Mouse (Mus musculus) hindbrain, embryonic 14.5 days (tissue): ENCODE measurements at regions not wholly inside any gene's neighbourhood (a gene's known extent, or its start where the extent isn't known, plus 50 kb on each side); places are given as distances from the start of the nearest gene placed in this dataset.
"Not testable (repeated sequence)": the region's sequence is repeated elsewhere in the genome, so short reads cannot be mapped to it uniquely, and the experiment has no call there.

Experiments used
- ATAC-seq: fragments of 200-750 bp; cut with Nextera tagmentation; 2 replicates; pipeline ENCODE4 v1.8.0; 2017; ENCODE audit warnings: moderate number of reproducible peaks, mild to moderate bottlenecking, moderate TSS enrichment, moderate library complexity; ENCODE audit not compliant: low FRiP score
- DNase-seq: peaks from one replicate; pipeline ENCODE4 v3.0.0-alpha.2; 2015; ENCODE audit warnings: low spot score
- H3K27ac ChIP-seq: fragments of 300-500 bp; sonication (generic); 2 replicates; pipeline ENCODE4 v1.5.1; 2014; ENCODE audit warnings: mild to moderate bottlenecking, moderate library complexity
- H3K27me3 ChIP-seq: fragments of 300-500 bp; sonication (generic); 2 replicates; pipeline ENCODE4 v1.6.1; 2014; ENCODE audit warnings: mild to moderate bottlenecking, low read length, mixed read lengths; ENCODE audit not compliant: control insufficient read depth, insufficient read depth
- H3K36me3 ChIP-seq: fragments of 300-500 bp; sonication (generic); replicated peaks from 2 replicates; pipeline ENCODE4 v1.6.1; 2014; ENCODE audit not compliant: control insufficient read depth, insufficient read depth
- H3K4me1 ChIP-seq: fragments of 300-500 bp; sonication (generic); replicated peaks from 2 replicates; pipeline ENCODE4 v1.6.1; 2014; ENCODE audit warnings: antibody characterized with exemption, low read length, mixed read lengths; ENCODE audit not compliant: control insufficient read depth, insufficient read depth
- H3K4me2 ChIP-seq: fragments of 300-500 bp; sonication (generic); replicated peaks from 2 replicates; pipeline ENCODE4 v1.6.1; 2014; ENCODE audit warnings: mild to moderate bottlenecking, moderate library complexity
- H3K4me3 ChIP-seq: fragments of 300-500 bp; sonication (generic); replicated peaks from 2 replicates; pipeline ENCODE4 v1.5.1; 2014; ENCODE audit warnings: mild to moderate bottlenecking, low read length
- H3K9ac ChIP-seq: fragments of 300-500 bp; sonication (generic); 2 replicates; pipeline ENCODE4 v1.6.1; 2014
- H3K9me3 ChIP-seq: fragments of 300-500 bp; sonication (generic); 2 replicates; pipeline ENCODE4 v1.6.1; 2016; ENCODE audit warnings: low read length; ENCODE audit not compliant: control insufficient read depth
- WGBS: fragments of 180-500 bp; shearing (Covaris S2); extraction: QIAGEN DNeasy Blood & Tissue Kit; methylation state at CpG from one replicate; pipeline ENCODE4 v1.1.7; 2014; 5-methylcytosine and 5-hydroxymethylcytosine counted together

DNA sequence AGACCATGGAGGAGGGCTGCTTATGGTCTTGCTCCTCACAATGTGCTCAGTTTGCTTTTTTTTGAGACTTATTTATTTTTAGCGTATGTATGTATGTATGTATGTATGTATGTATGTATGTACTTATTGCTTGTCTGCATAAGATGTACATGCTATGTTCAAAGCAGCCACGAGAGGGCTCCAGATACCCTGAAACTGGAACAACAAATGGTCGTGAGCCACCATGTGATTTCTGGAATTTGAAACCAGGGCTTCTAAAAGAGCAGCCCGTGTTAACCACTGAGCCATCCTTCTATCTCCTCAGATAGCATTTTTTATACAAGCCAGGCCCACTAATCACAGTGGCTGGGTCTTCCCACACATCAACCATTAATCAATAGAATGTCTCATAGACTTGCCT is 611.2 kb downstream of the 5730507C01Rik start:
- 74% methylated on average over 4 of the region's 4 CpGs for WGBS
- ATAC-seq: no peak
- Histone ChIP-seq H3K27ac (no peak overlapping the region), H3K4me3 (no peak overlapping the region), H3K36me3 (no peaks in the 10 kb centered on the region), H3K4me1 (no peaks in the 10 kb centered on the region), H3K9ac (no peak overlapping the region), H3K27me3 (no peaks in the 10 kb centered on the region), H3K4me2 (no peak overlapping the region), H3K9me3 (peaks cover 6% of the 10 kb centered on the region; the same call in 1 of the 2 replicates)
- DNase-seq: no peak

DNA sequence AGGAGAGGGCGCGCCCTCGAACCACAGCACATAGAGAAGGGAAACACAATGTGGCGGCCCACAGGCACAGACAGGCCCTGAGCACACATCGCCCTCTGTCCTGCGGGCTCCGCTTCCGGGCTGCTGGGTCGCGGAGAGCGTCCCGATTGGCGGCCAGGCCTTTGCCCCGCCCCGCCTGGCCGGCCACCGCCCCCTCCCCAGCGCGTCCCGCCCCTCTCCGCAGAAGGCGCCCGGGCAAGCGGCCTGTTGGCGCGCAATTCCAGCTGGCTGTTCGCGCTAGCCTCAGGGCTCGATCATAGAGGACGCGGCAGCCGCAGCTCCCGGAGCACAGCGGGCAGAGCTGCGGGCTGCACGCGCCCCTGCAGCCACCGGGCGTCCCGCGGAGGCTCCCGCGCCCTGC is 661.3 kb downstream of the 5730507C01Rik start:
- no peaks in the 10 kb centered on the region for H3K36me3 ChIP-seq
- H3K4me3 ChIP-seq: no peak overlapping the region
- 18% methylated on average over 35 of the region's 43 CpGs for WGBS
- no peaks in the 10 kb centered on the region for H3K27me3 ChIP-seq
- no peak overlapping the region for H3K9ac ChIP-seq
- H3K4me2 ChIP-seq: no peak overlapping the region
- no peak for DNase-seq
- no peaks in the 10 kb centered on the region for H3K4me1 ChIP-seq
- no peak overlapping the region for H3K27ac ChIP-seq
- peaks cover 14% of the 10 kb centered on the region; the same call in 1 of the 2 replicates for H3K9me3 ChIP-seq
- ATAC-seq: no peak

DNA sequence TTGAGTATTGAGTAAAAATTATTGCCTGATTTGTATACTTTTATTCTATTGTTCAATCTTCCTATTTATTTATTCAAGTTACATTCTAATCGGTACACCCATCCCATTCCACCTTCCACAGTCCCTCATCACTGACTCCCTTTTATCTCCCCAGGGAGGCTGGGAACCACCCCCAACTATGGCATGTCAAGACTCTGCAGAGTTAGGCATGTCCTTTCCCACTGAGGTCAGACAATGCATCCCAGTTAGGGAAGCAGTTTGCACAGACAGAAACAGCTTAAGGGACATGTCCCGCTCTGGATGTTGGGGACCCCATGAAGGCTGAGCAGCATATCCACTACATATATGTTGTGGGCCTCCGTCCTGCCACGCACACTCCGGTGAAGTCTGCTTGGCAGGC is 678.1 kb downstream of the 5730507C01Rik start:
- peaks cover 18% of the 10 kb centered on the region; the same call in 1 of the 2 replicates for H3K9me3 ChIP-seq
- H3K4me2 ChIP-seq: no peak overlapping the region
- DNase-seq (no peak), ATAC-seq (no peak)
- H3K4me1 ChIP-seq: no peaks in the 10 kb centered on the region
- no peak overlapping the region for H3K27ac ChIP-seq
- H3K27me3 ChIP-seq: no peaks in the 10 kb centered on the region
- no peak overlapping the region for H3K9ac ChIP-seq
- 95% methylated on average over 5 of the region's 5 CpGs for WGBS
- H3K36me3 ChIP-seq: no peaks in the 10 kb centered on the region
- H3K4me3 ChIP-seq: no peak overlapping the region

DNA sequence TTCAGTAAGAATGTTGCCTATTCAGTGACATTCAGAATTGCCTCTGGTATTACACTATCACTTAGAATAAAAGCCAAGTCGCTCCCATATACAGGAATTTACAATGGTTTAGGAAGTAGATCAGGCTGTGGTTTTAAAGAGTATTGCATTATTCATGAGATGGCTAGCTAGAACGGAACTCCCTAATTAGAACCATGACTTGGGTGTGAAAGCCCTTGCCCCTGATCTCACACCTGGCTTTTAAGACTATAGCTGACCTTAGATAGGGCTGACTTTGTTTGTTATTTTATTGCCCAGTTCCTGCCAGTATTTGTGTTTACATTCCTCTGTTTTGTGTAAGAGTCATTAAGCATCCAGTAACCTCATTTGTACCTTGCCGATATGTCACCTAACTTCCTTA is 678.7 kb downstream of the 5730507C01Rik start:
- H3K9ac ChIP-seq, H3K27ac ChIP-seq, H3K4me1 ChIP-seq, H3K27me3 ChIP-seq, ATAC-seq, H3K4me3 ChIP-seq, H3K4me2 ChIP-seq, DNase-seq, H3K36me3 ChIP-seq: not testable (repeated sequence)
- WGBS: 92% methylated on average over 3 of the region's 3 CpGs
- H3K9me3 ChIP-seq: peaks cover 18% of the 10 kb centered on the region; the same call in 1 of the 2 replicates

DNA sequence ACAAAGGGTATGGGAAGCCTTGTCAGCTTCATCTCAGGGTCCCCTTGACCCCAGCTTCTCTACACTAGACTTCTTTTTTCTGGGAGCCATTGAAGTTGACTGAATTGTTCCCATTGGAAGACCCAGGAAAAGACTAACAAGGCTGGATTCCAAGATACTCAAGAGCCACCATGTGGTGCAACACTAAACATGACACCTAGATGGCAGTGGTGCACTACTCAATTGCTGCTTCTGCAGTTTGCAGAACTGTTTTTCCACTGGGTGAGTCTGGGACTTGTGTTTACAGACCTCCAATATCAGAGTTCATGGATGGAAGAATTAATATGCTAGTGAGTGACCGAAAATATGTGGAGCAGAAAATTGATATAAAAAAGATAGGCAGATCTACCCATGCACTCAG is 709.7 kb downstream of the 5730507C01Rik start:
- not testable (repeated sequence) for H3K9me3 ChIP-seq, H3K27me3 ChIP-seq, H3K27ac ChIP-seq, H3K4me3 ChIP-seq, DNase-seq, H3K4me1 ChIP-seq, H3K36me3 ChIP-seq, H3K9ac ChIP-seq, ATAC-seq, H3K4me2 ChIP-seq
- WGBS: 95% methylated on average over 1 of the region's 1 CpGs

DNA sequence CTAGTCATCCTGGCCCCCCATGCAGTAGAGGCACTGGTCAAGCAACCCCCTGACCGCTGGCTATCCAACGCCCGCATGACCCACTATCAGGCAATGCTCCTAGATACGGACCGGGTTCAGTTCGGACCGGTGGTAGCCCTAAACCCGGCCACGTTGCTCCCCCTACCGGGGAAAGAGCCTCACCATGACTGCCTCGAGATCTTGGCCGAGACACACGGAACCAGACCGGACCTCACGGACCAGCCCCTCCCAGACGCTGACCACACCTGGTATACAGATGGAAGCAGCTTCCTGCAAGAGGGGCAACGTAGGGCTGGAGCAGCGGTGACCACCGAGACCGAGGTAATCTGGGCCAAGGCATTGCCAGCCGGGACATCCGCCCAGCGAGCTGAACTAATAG is 707.6 kb upstream of the Gm21863 start:
- H3K27ac ChIP-seq, H3K4me3 ChIP-seq, H3K27me3 ChIP-seq, H3K9ac ChIP-seq, H3K36me3 ChIP-seq, H3K9me3 ChIP-seq, H3K4me2 ChIP-seq, DNase-seq, H3K4me1 ChIP-seq, ATAC-seq: not testable (repeated sequence)
- WGBS: 96% methylated on average over 23 of the region's 23 CpGs

DNA sequence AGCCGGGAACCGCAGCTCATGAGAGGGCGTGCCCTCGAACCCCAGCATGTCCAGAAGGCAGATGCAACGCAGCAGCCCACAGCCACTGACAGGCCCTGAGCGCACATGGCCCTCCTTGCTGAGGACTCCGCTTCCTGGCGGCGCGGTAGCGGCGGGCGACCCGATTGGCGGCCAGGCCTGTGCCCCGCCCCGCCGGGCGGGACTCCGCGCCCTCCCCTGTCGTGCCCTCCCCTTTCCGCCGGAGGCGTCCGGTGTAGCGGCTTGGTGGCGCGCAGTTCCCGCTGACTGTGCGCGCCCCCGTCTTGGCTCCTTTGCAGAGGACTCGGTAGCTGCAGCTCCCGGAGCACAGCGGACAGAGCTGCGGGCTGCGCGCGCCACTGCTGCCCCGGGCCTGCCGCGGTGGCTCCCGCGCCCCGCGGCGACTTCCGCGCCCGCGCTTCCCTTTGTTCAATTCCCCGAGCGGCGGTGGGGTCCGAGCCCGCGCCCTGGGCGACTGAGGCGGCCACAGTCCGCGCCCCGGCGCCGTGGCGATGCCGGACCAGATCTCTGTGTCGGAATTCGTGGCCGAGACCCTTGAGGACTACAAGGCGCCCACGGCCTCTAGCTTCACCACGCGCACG is 665.9 kb upstream of the Gm21863 start:
- ATAC-seq (peak; percentile 55; the same call in 1 of the 2 replicates), DNase-seq (peak; percentile 41)
- Histone ChIP-seq H3K4me3 (peak overlapping the region; percentile 32), H3K4me2 (peak overlapping the region; percentile 32), H3K9ac (peak overlapping the region; percentile 42; the same call in 1 of the 2 replicates)
- not testable (repeated sequence) for H3K27me3 ChIP-seq, H3K36me3 ChIP-seq, H3K9me3 ChIP-seq, H3K27ac ChIP-seq, H3K4me1 ChIP-seq
- WGBS: 10% methylated on average over 50 of the region's 75 CpGs

DNA sequence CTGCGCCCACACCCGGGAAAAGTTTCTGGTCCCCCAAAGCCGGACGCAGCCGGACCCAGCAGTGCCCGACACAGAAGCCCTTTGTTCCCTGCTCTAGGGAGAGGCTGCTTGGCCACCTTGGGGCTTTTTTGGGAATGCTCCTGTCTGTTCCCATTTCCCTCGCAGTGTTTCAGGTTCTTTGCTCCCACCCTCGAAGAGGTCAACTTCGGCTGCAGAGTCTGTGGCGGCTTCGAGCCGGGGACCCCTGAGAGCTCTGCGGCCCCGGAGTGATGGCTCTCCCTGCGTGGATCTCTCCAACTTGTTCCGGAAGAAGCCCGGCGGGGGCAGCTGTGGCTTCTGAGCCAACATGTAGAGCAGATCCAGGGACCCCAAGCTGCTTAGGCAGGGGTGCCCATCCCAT is 665.3 kb upstream of the Gm21863 start:
- not testable (repeated sequence) for H3K9me3 ChIP-seq, H3K36me3 ChIP-seq, H3K4me1 ChIP-seq, H3K27me3 ChIP-seq, DNase-seq, H3K27ac ChIP-seq, ATAC-seq
- Histone ChIP-seq H3K4me2 (peak overlapping the region; percentile 32), H3K4me3 (peak overlapping the region; percentile 32), H3K9ac (peak overlapping the region; percentile 42; the same call in 1 of the 2 replicates)
- WGBS: 60% methylated on average over 17 of the region's 18 CpGs

DNA sequence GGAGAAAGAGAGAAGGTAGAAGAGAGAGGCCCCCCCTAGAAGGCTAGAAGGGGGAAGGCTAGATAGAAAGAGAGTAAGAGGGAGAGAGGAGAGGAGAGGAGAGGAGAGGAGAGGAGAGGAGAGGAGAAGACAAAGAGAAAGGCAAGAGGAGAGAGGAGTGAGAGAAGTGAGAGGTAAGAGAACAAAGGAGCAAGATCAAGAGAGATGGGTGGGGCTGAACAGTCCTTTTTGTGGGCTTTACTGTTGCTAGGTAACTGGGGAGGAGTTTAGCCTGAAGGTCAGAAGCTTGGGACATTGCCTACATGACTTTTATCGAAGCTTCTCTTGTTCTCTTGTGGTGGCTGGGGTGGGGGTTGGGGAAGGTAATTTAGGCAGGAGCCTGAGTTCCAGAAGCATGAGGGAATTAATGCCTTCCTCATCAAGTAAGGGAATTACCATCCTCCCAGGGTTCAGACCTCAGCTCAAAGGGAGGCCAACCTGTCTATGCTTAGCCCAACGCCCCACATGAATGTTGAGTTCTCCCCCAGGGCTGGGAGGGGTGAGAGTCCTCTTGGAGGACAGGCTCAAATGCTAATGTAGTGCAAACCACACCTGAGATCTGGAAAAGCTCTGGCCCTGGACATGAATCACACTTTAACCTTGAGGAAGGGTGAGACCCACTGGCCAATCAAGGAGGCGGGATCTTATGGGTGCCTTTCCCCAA is 662.1 kb upstream of the Gm21863 start:
- H3K4me2 ChIP-seq, H3K27ac ChIP-seq, DNase-seq, H3K4me3 ChIP-seq, H3K27me3 ChIP-seq, ATAC-seq, H3K4me1 ChIP-seq, H3K9ac ChIP-seq, H3K36me3 ChIP-seq, H3K9me3 ChIP-seq: not testable (repeated sequence)
- 90% methylated on average over 3 of the region's 3 CpGs for WGBS
